Mouse (Mus musculus) heart, embryonic 15.5 days (tissue): Measurements from ENCODE around the gene Vat1. TPM values are rescaled to one million over a fixed set of nuclear protein-coding genes. Genes with fewer than 3 reads are reported as not detected.

ENCODE experiments used
- ATAC-seq: fragments of 200-750 bp; cut with Nextera tagmentation; replicated peaks from 2 replicates; pipeline ENCODE4 v1.8.0; 2017; ENCODE audit warnings: low read depth, moderate TSS enrichment; ENCODE audit not compliant: insufficient number of reproducible peaks, insufficient read depth, low FRiP score
- H3K27ac ChIP-seq: fragments of 300-500 bp; sonication (generic); 2 replicates; pipeline ENCODE4 v1.5.1; 2015; ENCODE audit warnings: mild to moderate bottlenecking, inconsistent platforms
- H3K27me3 ChIP-seq: fragments of 300-500 bp; sonication (generic); 2 replicates; pipeline ENCODE4 v1.6.1; 2015; ENCODE audit warnings: inconsistent platforms
- H3K36me3 ChIP-seq: fragments of 300-500 bp; sonication (generic); 2 replicates; pipeline ENCODE4 v1.6.1; 2015; ENCODE audit warnings: mild to moderate bottlenecking, inconsistent platforms
- H3K4me1 ChIP-seq: fragments of 300-500 bp; sonication (generic); replicated peaks from 2 replicates; pipeline ENCODE4 v1.6.1; 2015; ENCODE audit warnings: inconsistent platforms
- H3K4me2 ChIP-seq: fragments of 300-500 bp; sonication (generic); 2 replicates; pipeline ENCODE4 v1.6.1; 2015; ENCODE audit warnings: inconsistent platforms, mild to moderate bottlenecking, moderate library complexity
- H3K4me3 ChIP-seq: fragments of 300-500 bp; sonication (generic); 2 replicates; pipeline ENCODE4 v1.5.1; 2015; ENCODE audit warnings: mild to moderate bottlenecking, inconsistent platforms
- H3K9ac ChIP-seq: fragments of 300-500 bp; sonication (generic); 2 replicates; pipeline ENCODE4 v1.6.1; 2015; ENCODE audit warnings: mild to moderate bottlenecking, inconsistent platforms
- H3K9me3 ChIP-seq: fragments of 300-500 bp; sonication (generic); replicated peaks from 2 replicates; pipeline ENCODE4 v1.6.1; 2016; ENCODE audit warnings: inconsistent platforms
- WGBS: fragments of 180-500 bp; shearing (Covaris S2); methylation state at CpG from one replicate; pipeline ENCODE4 v1.1.7; 2015; ENCODE audit warnings: mixed read lengths; 5-methylcytosine and 5-hydroxymethylcytosine counted together
- microRNA-seq: library from miRNA; unstranded; fragments of <30 nt; microRNA quantifications from one replicate; pipeline ENCODE4, GENCODE M21; 2016
- polyA plus RNA-seq: library from polyadenylated mRNA; unstranded; fragments of >200 nt; fragmentation: Nextera tagmentation; extraction: Ambion mirVana; gene quantifications from 2 replicates; pipeline ENCODE4 v1.2.1, GENCODE M21; 2015

The Vat1 gene
- polyA plus RNA-seq, 1 experiment from 2014 or later = 30.2 TPM

DNA sequence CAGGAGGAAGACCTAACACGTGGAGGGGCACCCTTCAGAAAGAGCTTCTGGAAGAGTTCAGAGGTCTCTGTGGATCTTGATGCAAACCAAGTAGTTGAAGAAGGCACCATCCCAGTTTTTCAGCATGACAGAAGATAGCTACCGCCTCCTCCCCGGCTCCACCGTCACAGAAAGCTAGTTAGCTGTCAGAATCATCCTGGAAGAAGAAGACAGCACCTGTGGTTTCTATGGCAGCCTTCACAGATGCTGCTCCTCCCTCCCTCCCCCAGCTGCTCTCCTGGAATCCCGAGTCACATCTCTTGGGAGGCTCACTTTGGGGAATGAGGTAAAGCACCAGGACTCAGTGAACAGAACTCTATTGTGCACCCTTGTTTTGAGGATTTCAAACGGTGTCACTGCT is 47.0 kb downstream of the Vat1 start:
- no peak overlapping the region for H3K27ac ChIP-seq
- H3K27me3 ChIP-seq = no peaks in the 10 kb centered on the region
- H3K4me1 ChIP-seq = peaks cover 16% of the 10 kb centered on the region
- 56% methylated on average over 6 of the region's 6 CpGs for WGBS
- no peak for ATAC-seq
- no peak overlapping the region for H3K4me3 ChIP-seq
- H3K4me2 ChIP-seq = no peak overlapping the region
- H3K36me3 ChIP-seq = peaks cover 12% of the 10 kb centered on the region; the same call in 1 of the 2 replicates
- no peak overlapping the region for H3K9ac ChIP-seq
- H3K9me3 ChIP-seq = no peaks in the 10 kb centered on the region

DNA sequence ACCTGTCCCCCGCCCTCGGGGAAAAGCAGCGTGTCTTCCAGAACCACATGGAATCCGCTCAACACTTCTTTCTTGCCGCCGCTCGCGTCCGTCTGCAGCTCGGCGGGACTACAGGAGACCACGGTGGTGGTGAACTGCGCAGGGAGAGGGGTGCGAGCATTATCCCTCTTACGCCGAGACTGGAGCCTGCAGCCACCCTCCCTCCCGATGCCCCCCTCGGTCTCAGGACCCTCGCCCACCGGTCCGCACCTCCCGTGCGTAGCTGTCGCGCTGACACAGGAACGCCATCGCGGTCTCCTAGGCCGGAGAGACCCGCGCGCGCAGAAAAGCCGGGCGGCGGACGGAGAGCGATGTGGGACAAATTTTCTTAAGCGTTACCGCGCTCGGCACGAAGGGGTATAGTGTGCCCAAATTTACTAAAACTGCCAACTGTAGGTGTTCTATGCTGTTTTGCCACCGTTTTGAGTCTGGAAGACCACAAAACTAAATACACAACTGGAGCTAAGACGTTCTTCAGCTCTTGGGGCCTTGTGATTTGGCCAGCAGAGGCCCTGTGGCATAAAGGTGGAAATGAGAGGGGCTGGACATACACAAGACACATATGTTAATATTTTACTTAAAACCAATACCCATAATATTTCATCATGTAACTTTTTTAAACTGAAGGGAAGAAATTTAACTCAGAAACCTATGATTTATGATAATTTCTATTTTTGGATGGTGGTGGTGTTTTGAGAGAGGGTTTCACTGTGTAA is 48.8 kb downstream of the Vat1 start, which contains the start of gene Aarsd1:
TSS of gene Aarsd1 (minus strand) at position 515 of the 755 bp plus-strand sequence.
- WGBS = under 1% methylated on average over 45 of the region's 45 CpGs
- Histone ChIP-seq H3K27ac (peak within 1 kb of the TSS; percentile 62), H3K4me1 (peaks cover 7% of the 10 kb centered on the region), H3K36me3 (peaks cover 16% of the 10 kb centered on the region; the same call in 1 of the 2 replicates), H3K9ac (peak within 1 kb of the TSS; percentile 78), H3K4me3 (peak within 1 kb of the TSS; percentile 76), H3K27me3 (no peaks in the 10 kb centered on the region), H3K4me2 (peak within 1 kb of the TSS; percentile 85), H3K9me3 (no peaks in the 10 kb centered on the region)
- ATAC-seq = peak; percentile 70

DNA sequence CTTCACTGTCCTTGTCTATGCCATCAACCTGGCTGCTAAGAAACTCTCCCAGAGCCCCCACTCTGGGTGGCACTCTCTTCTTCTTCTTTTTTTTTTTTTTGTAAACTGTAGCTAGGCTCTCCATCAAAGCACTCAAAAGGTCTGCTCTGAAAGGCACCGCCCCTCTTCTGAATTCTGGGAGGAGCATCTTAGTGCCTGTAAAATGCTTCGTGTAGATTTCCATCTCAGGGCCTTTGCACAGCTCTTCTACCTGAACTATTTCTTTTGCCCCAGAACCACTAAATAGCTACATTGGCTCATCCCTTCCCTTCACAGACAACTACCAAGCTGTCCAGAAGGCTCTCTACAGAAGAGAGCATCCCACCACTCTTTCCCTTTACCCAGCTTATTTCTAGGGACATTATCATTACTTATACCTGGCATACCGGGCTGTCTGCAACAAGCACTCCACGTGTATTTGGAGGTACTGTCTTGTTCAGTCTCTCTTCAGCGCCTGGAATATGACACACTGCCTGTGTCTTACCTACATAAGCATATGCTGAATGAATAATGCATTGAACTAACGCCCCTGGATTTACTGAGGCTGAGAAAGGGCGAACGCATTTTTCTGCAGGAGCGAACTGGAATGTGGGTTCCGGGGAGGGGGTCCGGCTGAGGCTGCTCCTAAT is 49.5 kb downstream of the Vat1 start:
- Histone ChIP-seq H3K27ac (peak overlapping the region; percentile 62), H3K9ac (peak overlapping the region; percentile 78), H3K4me3 (peak overlapping the region; percentile 76), H3K27me3 (no peaks in the 10 kb centered on the region), H3K36me3 (peaks cover 19% of the 10 kb centered on the region; the same call in 1 of the 2 replicates), H3K4me1 (peaks cover 7% of the 10 kb centered on the region), H3K9me3 (no peaks in the 10 kb centered on the region), H3K4me2 (peak overlapping the region; percentile 85)
- ATAC-seq = no peak
- WGBS = 2% methylated on average over 11 of the region's 11 CpGs

DNA sequence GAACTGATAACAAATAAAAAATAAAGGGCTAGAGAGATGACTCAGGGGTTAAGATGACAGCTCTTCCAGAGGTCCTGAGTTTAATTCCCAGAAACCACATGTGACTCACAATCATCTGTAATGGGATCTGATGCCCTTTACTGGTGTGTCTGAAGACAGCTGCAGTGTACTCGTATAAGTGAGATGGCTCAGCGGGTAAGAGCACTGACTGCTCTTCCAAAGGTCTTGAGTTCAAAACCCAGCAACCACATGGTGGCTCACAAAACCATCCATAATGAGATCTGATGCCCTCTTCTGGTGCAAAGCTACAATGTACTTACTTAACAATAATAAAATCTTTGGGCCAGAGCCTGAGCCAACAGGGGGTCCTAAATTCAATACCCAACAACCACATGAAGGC is 50.7 kb downstream of the Vat1 start:
- ATAC-seq = no peak

More for the DNA sequence above, 50.7 kb downstream of the Vat1 start:
- Histone ChIP-seq H3K36me3 (peaks cover 26% of the 10 kb centered on the region; the same call in 1 of the 2 replicates), H3K4me2 (no peak overlapping the region), H3K27ac (no peak overlapping the region), H3K9me3 (no peaks in the 10 kb centered on the region), H3K9ac (no peak overlapping the region), H3K4me3 (no peak overlapping the region), H3K27me3 (no peaks in the 10 kb centered on the region), H3K4me1 (peaks cover 7% of the 10 kb centered on the region)
- WGBS = 84% methylated on average over 2 of the region's 2 CpGs

Small RNA genes within 50 kb of the gene (microRNA-seq; reads per million reads assigned to microRNA genes)
- 0.63 reads per million for gene Mir6929

Other genes starting within 250 kb of the Vat1 start
- 13.3 and 15.0 TPM in 2 replicates for gene Ezh1, start 239.8 kb downstream of the Vat1 start, polyA plus RNA-seq
- gene Ramp2, start 220.2 kb downstream of the Vat1 start, polyA plus RNA-seq = 196 and 210 TPM in 2 replicates
- gene Vps25, start 212.5 kb downstream of the Vat1 start, polyA plus RNA-seq = 89.1 and 106 TPM in 2 replicates
- gene Wnk4, start 205.7 kb downstream of the Vat1 start, polyA plus RNA-seq = 4.1 and 7.2 TPM in 2 replicates
- gene Cntd1, start 187.2 kb downstream of the Vat1 start, polyA plus RNA-seq = 0.61 and 0.68 TPM in 2 replicates
- 151 and 169 TPM in 2 replicates for gene Coa3, start 187.1 kb downstream of the Vat1 start, polyA plus RNA-seq
- gene Becn1, start 163.9 kb downstream of the Vat1 start, polyA plus RNA-seq = 114 and 145 TPM in 2 replicates
- 89.2 and 109 TPM in 2 replicates for gene Psme3, start 150.0 kb downstream of the Vat1 start, polyA plus RNA-seq
- gene Aoc2, start 141.2 kb downstream of the Vat1 start, polyA plus RNA-seq = 0.43 and 0.95 TPM in 2 replicates
- gene Aoc3, start 135.6 kb downstream of the Vat1 start, polyA plus RNA-seq = 1.9 and 2.7 TPM in 2 replicates
- gene G6pc, start 98.7 kb downstream of the Vat1 start, polyA plus RNA-seq = not detected in 2 replicates
- gene Aarsd1, start 48.6 kb downstream of the Vat1 start, polyA plus RNA-seq = 36.9 and 42.7 TPM in 2 replicates
- 12.1 and 15.9 TPM in 2 replicates for gene Gm27029, start 41.4 kb downstream of the Vat1 start, polyA plus RNA-seq
- 13.9 and 18.2 TPM in 2 replicates for gene Rundc1, start 41.1 kb downstream of the Vat1 start, polyA plus RNA-seq
- gene Ptges3l, start 40.9 kb downstream of the Vat1 start, polyA plus RNA-seq = 66.5 and 81.5 TPM in 2 replicates
- gene Rpl27, start 23.9 kb downstream of the Vat1 start, polyA plus RNA-seq = 174 and 211 TPM in 2 replicates
- gene Ifi35, start 17.8 kb downstream of the Vat1 start, polyA plus RNA-seq = 18.0 and 25.9 TPM in 2 replicates
- 9.1 and 10.1 TPM in 2 replicates for gene Rnd2, start 1.2 kb downstream of the Vat1 start, polyA plus RNA-seq
- gene Brca1, start 85.7 kb upstream of the Vat1 start, polyA plus RNA-seq = 6.6 TPM in 2 replicates
- gene Nbr1, start 85.9 kb upstream of the Vat1 start, polyA plus RNA-seq = 58.5 and 60.6 TPM in 2 replicates
- 4.8 and 6.8 TPM in 2 replicates for gene Tmem106a, start 116.0 kb upstream of the Vat1 start, polyA plus RNA-seq
- gene Gm11634, start 133.0 kb upstream of the Vat1 start, polyA plus RNA-seq = not detected in 2 replicates
- 45.6 and 46.4 TPM in 2 replicates for gene Rdm1, start 161.0 kb upstream of the Vat1 start, polyA plus RNA-seq
- gene Arl4d, start 199.3 kb upstream of the Vat1 start, polyA plus RNA-seq = 6.1 and 7.2 TPM in 2 replicates